Mouse (Mus musculus): ENCODE measurements at regions not wholly inside any gene's neighbourhood (a gene's known extent, or its start where the extent isn't known, plus 50 kb on each side); places are given as distances from the start of the nearest gene placed in this dataset.
"Not testable (repeated sequence)": the region's sequence is repeated elsewhere in the genome, so short reads cannot be mapped to it uniquely, and the experiment has no call there.

DNA sequence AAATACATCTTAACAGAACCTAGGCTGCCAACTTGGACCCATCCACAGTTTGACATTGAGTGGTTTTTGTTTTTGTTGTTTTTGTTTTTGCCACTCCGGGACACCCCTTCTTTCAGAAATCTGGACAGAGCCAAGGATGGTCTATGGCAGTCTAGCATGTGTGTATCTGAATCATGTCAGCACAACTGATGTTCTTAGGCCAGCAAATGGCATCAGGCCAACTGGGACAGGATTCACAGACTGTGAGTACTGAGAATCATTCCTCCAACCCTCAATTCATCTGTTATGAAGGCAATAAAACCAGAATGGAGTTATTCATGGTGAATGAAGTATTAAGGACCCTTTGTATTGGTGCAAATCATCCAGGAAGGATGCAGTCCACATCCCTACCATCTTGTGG lies 1372.5 kb upstream of the Rag2 start:
- H3K9ac ChIP-seq: no peak overlapping the region
- H3K9me3 ChIP-seq: no peaks in the 10 kb centered on the region
- no peaks in the 10 kb centered on the region for H3K4me1 ChIP-seq (replicated peaks)
- no peak overlapping the region for H3K4me2 ChIP-seq
- no peak overlapping the region for H3K4me3 ChIP-seq
- H3K27me3 ChIP-seq: no peaks in the 10 kb centered on the region
- no peak for ATAC-seq (ENCODE audit: low FRiP score)
- WGBS: 89% methylated on average over 1 of the region's 1 CpGs
- H3K36me3 ChIP-seq: no peaks in the 10 kb centered on the region
- no peak overlapping the region for H3K27ac ChIP-seq

DNA sequence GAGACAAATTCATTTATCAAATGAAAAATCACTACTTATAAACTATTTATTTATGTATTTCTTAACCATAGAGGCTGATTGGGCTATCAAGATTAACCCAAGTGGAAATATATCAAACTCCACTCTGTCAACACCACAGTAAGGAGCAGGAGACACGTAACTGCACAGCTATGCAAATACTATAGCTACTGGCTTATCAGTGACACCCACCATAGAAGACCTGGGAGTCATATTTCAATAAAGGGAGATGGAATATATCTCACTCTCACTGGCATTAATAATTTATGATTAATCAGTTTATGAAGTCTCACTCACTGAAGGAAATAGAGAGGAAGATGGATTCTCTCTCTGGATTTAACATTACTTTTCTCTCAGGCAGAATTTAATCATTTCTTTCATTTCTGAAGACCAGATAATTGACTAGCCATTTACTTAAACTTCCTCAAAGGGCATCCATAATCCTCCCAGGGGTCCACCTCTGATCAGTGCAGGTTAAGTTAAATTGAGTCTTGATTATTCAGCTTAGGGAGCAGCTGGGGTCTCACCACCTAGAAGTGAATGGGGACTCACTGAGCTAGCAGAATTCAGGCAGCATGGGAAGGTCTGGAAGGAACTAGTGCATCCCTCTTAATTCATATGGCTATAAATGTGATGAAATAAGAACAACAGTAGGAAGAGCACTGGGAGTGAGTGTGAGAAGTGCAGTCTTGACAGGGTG lies 1365.2 kb upstream of the Rag2 start:
- Histone ChIP-seq H3K9ac (no peak overlapping the region), H3K36me3 (no peaks in the 10 kb centered on the region), H3K27ac (no peak overlapping the region), H3K4me3 (no peak overlapping the region), H3K27me3 (no peaks in the 10 kb centered on the region), H3K4me1 (replicated peaks) (no peaks in the 10 kb centered on the region), H3K9me3 (no peaks in the 10 kb centered on the region), H3K4me2 (no peak overlapping the region)
- peak; percentile 78 for ATAC-seq (ENCODE audit: low FRiP score)
- WGBS: 53% methylated on average over 1 of the region's 1 CpGs

GRCm38 (mm10) chr2:100306516-100306915 lies 1318.0 kb upstream of the Rag2 start:
- Histone ChIP-seq H3K4me2 (no peak overlapping the region), H3K4me1 (replicated peaks) (no peaks in the 10 kb centered on the region), H3K9ac (no peak overlapping the region), H3K4me3 (no peak overlapping the region), H3K27ac (no peak overlapping the region), H3K9me3 (no peaks in the 10 kb centered on the region), H3K27me3 (no peaks in the 10 kb centered on the region), H3K36me3 (no peaks in the 10 kb centered on the region)
- no peak for ATAC-seq (ENCODE audit: low FRiP score)
- 82% methylated on average over 7 of the region's 7 CpGs for WGBS

DNA sequence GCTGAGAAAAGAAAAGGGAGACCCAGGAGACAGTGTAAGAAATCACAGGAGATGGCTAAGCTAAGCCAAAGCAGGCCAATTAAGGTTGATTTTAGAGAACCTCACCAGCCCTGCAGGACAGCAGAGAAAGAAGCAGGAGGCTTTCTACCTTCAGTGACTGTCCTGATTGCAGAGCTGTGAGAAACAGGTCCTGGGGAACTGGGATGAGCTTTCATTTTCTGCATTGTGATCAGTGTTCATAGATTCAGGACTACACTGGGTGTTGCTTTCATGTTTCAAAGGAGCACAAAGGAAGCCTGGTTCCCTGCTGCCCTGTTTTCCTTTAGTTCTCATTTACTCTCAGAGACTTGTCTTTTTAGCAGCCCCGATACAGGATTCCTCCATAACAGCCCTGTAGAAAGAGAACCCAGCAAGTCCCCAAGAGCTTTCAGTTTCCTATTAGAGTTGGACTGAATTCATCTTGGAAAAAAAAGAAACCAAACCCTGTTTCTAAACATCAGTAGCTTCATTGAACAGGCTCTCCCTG lies 1311.7 kb upstream of the Rag2 start:
- H3K9ac ChIP-seq: no peak overlapping the region
- WGBS: 14% methylated on average over 1 of the region's 1 CpGs
- H3K27ac ChIP-seq: no peak overlapping the region
- H3K27me3 ChIP-seq: no peaks in the 10 kb centered on the region
- H3K9me3 ChIP-seq: no peaks in the 10 kb centered on the region
- ATAC-seq (ENCODE audit: low FRiP score): no peak
- no peak overlapping the region for H3K4me3 ChIP-seq
- no peaks in the 10 kb centered on the region for H3K36me3 ChIP-seq
- peaks cover 6% of the 10 kb centered on the region; the same call in 1 of the 2 replicates for H3K4me1 ChIP-seq (replicated peaks)
- no peak overlapping the region for H3K4me2 ChIP-seq

GRCm38 (mm10) chr2:100320461-100320860 lies 1304.1 kb upstream of the Rag2 start:
- Histone ChIP-seq H3K4me2 (no peak overlapping the region), H3K4me3 (no peak overlapping the region), H3K27ac (no peak overlapping the region), H3K9ac (no peak overlapping the region), H3K9me3 (no peaks in the 10 kb centered on the region), H3K4me1 (replicated peaks) (no peaks in the 10 kb centered on the region), H3K36me3 (no peaks in the 10 kb centered on the region), H3K27me3 (no peaks in the 10 kb centered on the region)
- WGBS: 71% methylated on average over 1 of the region's 1 CpGs
- ATAC-seq (ENCODE audit: low FRiP score): no peak

DNA sequence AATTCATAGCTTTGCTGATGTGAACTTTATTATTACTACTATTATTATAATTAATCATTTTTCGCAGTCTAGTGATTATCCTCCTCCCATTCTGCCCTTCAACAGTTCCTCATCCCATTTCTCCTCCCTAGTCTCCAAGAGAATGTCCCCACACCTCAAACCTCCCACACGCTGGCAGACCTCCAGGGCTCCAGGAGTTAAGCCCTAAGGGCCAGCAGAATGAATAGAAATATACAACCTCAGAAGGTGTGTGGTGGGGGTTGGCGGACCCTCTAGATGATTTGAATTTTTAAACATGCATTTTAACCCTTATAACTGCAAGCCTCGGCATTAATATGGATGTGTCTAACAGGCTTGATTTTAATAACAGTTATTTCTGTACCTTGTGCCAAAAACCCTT lies 1283.8 kb upstream of the Rag2 start:
- H3K9ac ChIP-seq: no peak overlapping the region
- H3K9me3 ChIP-seq: no peaks in the 10 kb centered on the region
- H3K4me3 ChIP-seq: no peak overlapping the region
- no peak overlapping the region for H3K4me2 ChIP-seq
- 63% methylated on average over 4 of the region's 4 CpGs for WGBS
- no peak overlapping the region for H3K27ac ChIP-seq
- H3K27me3 ChIP-seq: no peaks in the 10 kb centered on the region
- no peak for ATAC-seq (ENCODE audit: low FRiP score)
- no peaks in the 10 kb centered on the region for H3K4me1 ChIP-seq (replicated peaks)
- H3K36me3 ChIP-seq: no peaks in the 10 kb centered on the region

- H3K9ac ChIP-seq: no peak overlapping the region
- H3K27me3 ChIP-seq: no peaks in the 10 kb centered on the region
- WGBS: 89% methylated on average over 3 of the region's 3 CpGs
- no peak overlapping the region for H3K27ac ChIP-seq
- no peak overlapping the region for H3K4me2 ChIP-seq
- H3K9me3 ChIP-seq: no peaks in the 10 kb centered on the region
- no peaks in the 10 kb centered on the region for H3K4me1 ChIP-seq (replicated peaks)
- H3K36me3 ChIP-seq: no peaks in the 10 kb centered on the region
- ATAC-seq (ENCODE audit: low FRiP score): no peak
- H3K4me3 ChIP-seq: no peak overlapping the region
Measured at GRCm38 (mm10) chr2:100344921-100345425, 1279.5 kb upstream of the Rag2 start.

- H3K4me3 ChIP-seq; ATAC-seq (ENCODE audit: low FRiP score); H3K4me1 ChIP-seq (replicated peaks); H3K27ac ChIP-seq; H3K27me3 ChIP-seq; H3K9ac ChIP-seq; H3K9me3 ChIP-seq; H3K36me3 ChIP-seq; H3K4me2 ChIP-seq: not testable (repeated sequence)
- 92% methylated on average over 10 of the region's 10 CpGs for WGBS
Measured at GRCm38 (mm10) chr2:100365616-100366015, 1258.9 kb upstream of the Rag2 start.

DNA sequence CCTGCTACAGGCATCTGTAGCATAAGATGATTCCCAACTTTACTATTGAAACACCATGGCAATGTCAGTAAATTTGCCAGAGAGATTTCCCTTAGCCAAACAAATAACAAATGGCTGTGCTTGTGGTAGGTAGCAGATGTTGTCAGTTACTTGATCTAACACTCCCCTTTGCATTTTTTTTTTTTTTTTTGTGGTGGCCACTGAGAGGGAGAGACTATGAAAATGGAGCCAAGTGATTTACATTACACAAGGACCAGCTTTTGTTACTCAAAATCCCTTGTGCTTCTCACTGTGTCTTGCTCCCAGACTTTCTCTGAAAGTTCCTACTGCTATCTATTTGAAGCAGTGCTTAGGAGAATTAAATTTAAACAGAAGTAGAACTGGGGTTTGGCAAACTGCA lies 1224.7 kb upstream of the Rag2 start:
- no peak overlapping the region for H3K4me3 ChIP-seq
- no peaks in the 10 kb centered on the region for H3K4me1 ChIP-seq (replicated peaks)
- H3K36me3 ChIP-seq: no peaks in the 10 kb centered on the region
- no peak overlapping the region for H3K9ac ChIP-seq
- no peak for ATAC-seq (ENCODE audit: low FRiP score)
- H3K4me2 ChIP-seq: no peak overlapping the region
- H3K27ac ChIP-seq: no peak overlapping the region
- no peaks in the 10 kb centered on the region for H3K27me3 ChIP-seq
- no peaks in the 10 kb centered on the region for H3K9me3 ChIP-seq

DNA sequence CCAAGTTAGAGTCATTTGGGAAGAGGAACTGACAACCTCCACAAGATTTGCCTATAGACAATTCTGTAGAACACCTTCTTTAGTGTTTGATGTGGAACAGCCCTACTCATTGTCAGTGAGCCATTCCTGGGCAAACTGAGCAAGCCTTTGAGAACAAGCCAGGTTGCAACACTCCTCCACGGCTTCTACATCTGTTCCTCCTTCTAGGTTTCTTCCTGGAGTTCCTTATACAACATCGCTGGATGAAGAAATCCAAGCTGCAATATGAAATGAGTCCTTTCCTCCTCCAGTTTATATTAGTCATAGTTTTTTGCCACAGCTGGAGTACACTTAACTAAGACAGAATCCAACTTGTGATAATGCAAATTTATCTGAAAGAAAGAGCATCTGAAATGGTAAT lies 1197.9 kb upstream of the Rag2 start:
- H3K27me3 ChIP-seq: no peaks in the 10 kb centered on the region
- 95% methylated on average over 2 of the region's 2 CpGs for WGBS
- no peak overlapping the region for H3K4me2 ChIP-seq
- no peaks in the 10 kb centered on the region for H3K36me3 ChIP-seq
- H3K9me3 ChIP-seq: no peaks in the 10 kb centered on the region
- no peak overlapping the region for H3K4me3 ChIP-seq
- H3K9ac ChIP-seq: no peak overlapping the region
- no peak for ATAC-seq (ENCODE audit: low FRiP score)
- no peaks in the 10 kb centered on the region for H3K4me1 ChIP-seq (replicated peaks)
- H3K27ac ChIP-seq: no peak overlapping the region

DNA sequence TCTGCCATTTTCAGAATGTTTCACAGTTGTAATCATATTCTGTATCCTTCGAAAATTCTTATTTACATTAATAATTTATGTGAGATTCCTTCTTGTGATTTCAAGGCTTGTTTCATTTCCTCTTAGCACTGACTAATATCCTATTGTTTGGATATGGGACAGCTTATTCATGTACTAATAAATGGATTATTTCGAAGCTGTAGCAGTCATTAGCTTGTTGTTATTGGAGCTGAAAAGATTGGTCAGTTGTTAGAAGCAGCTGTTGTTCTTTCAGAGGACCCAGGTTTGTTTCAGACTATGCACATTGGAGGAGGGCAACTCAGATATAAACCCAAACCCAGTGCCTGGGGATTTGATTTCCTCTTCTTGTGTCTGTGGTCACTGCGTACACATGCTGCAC lies 1189.5 kb upstream of the Rag2 start:
- WGBS: 77% methylated on average over 3 of the region's 3 CpGs
- Histone ChIP-seq H3K9ac (no peak overlapping the region), H3K36me3 (no peaks in the 10 kb centered on the region), H3K4me2 (no peak overlapping the region), H3K27me3 (no peaks in the 10 kb centered on the region), H3K4me3 (no peak overlapping the region), H3K4me1 (replicated peaks) (no peaks in the 10 kb centered on the region), H3K27ac (no peak overlapping the region), H3K9me3 (no peaks in the 10 kb centered on the region)
- no peak for ATAC-seq (ENCODE audit: low FRiP score)

DNA sequence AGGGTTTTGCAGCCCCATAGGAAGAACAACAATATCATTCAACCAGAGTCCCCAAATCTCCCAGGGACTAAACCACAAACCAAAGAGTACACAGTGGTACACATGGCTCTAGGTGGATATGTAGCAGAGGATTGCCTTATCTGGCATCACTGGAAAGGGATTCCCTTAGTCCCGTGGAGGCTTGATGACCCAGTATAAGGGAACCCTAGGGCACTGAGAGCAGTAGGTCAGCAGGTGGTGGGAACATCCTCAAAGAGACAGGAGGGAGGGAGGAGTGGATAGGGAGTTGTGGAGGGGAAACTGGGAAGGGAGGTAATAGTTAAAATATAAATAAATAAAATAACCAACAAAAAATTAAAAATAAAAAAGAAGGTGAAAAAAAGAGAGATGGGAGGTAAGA lies 1178.7 kb upstream of the Rag2 start:
- no peak for ATAC-seq (ENCODE audit: low FRiP score)
- Histone ChIP-seq H3K4me1 (replicated peaks) (no peaks in the 10 kb centered on the region), H3K4me2 (no peak overlapping the region), H3K4me3 (no peak overlapping the region), H3K27me3 (no peaks in the 10 kb centered on the region), H3K27ac (no peak overlapping the region), H3K9me3 (no peaks in the 10 kb centered on the region), H3K9ac (no peak overlapping the region), H3K36me3 (no peaks in the 10 kb centered on the region)
- WGBS: 83% methylated on average over 1 of the region's 1 CpGs

GRCm38 (mm10) chr2:100446332-100446731 lies 1178.2 kb upstream of the Rag2 start:
- no peak for ATAC-seq (ENCODE audit: low FRiP score)
- WGBS: 80% methylated on average over 2 of the region's 2 CpGs
- Histone ChIP-seq H3K27ac (no peak overlapping the region), H3K36me3 (no peaks in the 10 kb centered on the region), H3K4me3 (no peak overlapping the region), H3K9ac (no peak overlapping the region), H3K27me3 (no peaks in the 10 kb centered on the region), H3K9me3 (no peaks in the 10 kb centered on the region), H3K4me1 (replicated peaks) (no peaks in the 10 kb centered on the region), H3K4me2 (no peak overlapping the region)

Data from hindbrain, embryonic 13.5 days (tissue).